Comparison of ENCODE assay signal across 12 mouse cellular contexts in the genomic region with DNA sequence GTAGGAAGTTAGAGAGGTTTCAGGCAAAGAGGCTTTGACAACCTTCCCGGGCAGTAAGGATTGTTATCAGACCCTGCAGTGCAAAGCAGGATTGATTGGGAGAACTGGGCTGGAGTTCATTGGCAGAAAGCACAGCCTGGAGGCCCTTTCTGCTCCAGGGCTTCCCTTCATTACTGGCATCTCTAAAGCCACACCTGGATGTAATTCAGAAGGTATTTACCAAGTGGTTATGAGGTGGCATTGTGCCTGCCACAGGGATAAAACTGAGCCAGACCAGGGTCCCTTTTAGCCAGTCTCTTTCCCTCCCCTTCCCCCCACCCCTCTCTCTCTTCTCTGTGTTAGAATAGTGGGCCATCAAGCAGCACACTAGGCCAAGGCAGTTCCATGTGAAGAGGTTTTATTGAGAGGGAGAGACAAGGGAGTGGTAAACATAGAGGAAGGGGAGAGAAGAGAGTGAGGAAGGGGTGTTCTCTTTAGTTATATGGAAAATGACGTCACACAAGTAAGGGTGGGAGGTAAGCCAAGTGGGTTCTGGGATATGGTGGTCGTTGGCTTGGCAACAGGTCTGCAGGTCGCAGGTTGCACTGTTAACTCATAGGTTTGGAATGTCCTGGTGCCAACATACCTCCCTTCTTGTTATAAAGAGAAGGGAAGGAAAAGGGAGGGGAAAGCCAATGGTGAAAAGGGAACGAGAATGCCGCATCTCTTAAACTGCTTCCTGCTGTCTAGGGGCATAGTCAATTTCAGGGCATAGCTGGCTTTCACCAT.
A peak's percentile ranks its signal among the peaks of the same experiment; 100 is the strongest.
DNase-seq lines count a peak whose midpoint lies in the region; ATAC-seq lines count a peak whose summit lies in the region.
"Had no signal": no experiment of that assay in that cellular context is flagged by ENCODE, and none has a peak within 500 bp of the region (broad histone marks: within the 10 kb centered on the region; RNA-seq: fewer than 3 reads in every experiment).

No protein-coding gene starts in this region.

- peak overlapping the region; percentile 35; the same call in 1 of the 2 replicates for H3K4me3 ChIP-seq in heart, embryonic 10.5 days
- H3K4me3 ChIP-seq in lung, embryonic 15.5 days: no peak overlapping the region
- H3K4me3 ChIP-seq in embryonic facial prominence, embryonic 10.5 days: no peak overlapping the region
- no peak overlapping the region for H3K4me3 ChIP-seq in midbrain, embryonic 13.5 days (replicated peaks)
- H3K4me3 ChIP-seq: heart, adult 2 months had no signal

- no peaks in the 10 kb centered on the region for H3K36me3 ChIP-seq in heart, embryonic 10.5 days
- no peaks in the 10 kb centered on the region for H3K36me3 ChIP-seq in lung, embryonic 15.5 days
- no peaks in the 10 kb centered on the region for H3K36me3 ChIP-seq in embryonic facial prominence, embryonic 10.5 days (replicated peaks)
- H3K36me3 ChIP-seq in midbrain, embryonic 13.5 days: no peaks in the 10 kb centered on the region

- peaks cover 18% of the 10 kb centered on the region for H3K4me1 ChIP-seq in heart, embryonic 10.5 days
- peaks cover 18% of the 10 kb centered on the region for H3K4me1 ChIP-seq in lung, embryonic 15.5 days
- peaks cover 18% of the 10 kb centered on the region for H3K4me1 ChIP-seq in embryonic facial prominence, embryonic 10.5 days
- peaks cover 9% of the 10 kb centered on the region for H3K4me1 ChIP-seq in midbrain, embryonic 13.5 days (replicated peaks)

- H3K27me3 ChIP-seq in heart, embryonic 10.5 days (ENCODE audit: insufficient read depth, poor library complexity, severe bottlenecking): no peaks in the 10 kb centered on the region
- no peaks in the 10 kb centered on the region for H3K27me3 ChIP-seq in lung, embryonic 15.5 days
- no peaks in the 10 kb centered on the region for H3K27me3 ChIP-seq in embryonic facial prominence, embryonic 10.5 days (replicated peaks; ENCODE audit: low read depth, poor library complexity, severe bottlenecking)
- H3K27me3 ChIP-seq in midbrain, embryonic 13.5 days: no peaks in the 10 kb centered on the region

- intact Hi-C loops in heart, postnatal 14 days (cut with DNase I): no loop called here

- ATAC-seq in lung, embryonic 15.5 days (ENCODE audit: borderline replicate concordance, extremely low read depth, low FRiP score, low TSS enrichment): peak; percentile 50; the same call in 1 of the 2 replicates
- 0 out of 2 replicates have a peak, but pooled peaks have one; percentile 34 for ATAC-seq in midbrain, embryonic 13.5 days
- no peak for ATAC-seq in activated CD4-positive, CD25-positive, alpha-beta regulatory T cell, adult 4 months

- no peak for DNase-seq in heart, embryonic 10.5 days (ENCODE audit: low spot score)
- DNase-seq in heart, postnatal 14 days: no peak
- no peak for DNase-seq in lung, postnatal 14 days
- DNase-seq in embryonic facial prominence, embryonic 10.5 days (ENCODE audit: low spot score): no peak
- no peak for DNase-seq in layer of hippocampus, adult 9-10 months (ENCODE audit: low spot score)
- DNase-seq: adrenal gland, postnatal 36 days; cerebellum, adult 11-12 months; heart, adult 2 months; lung, adult 2 months had no signal

- no peaks in the 10 kb centered on the region for H3K9me3 ChIP-seq in heart, embryonic 10.5 days
- no peaks in the 10 kb centered on the region for H3K9me3 ChIP-seq in lung, embryonic 15.5 days
- H3K9me3 ChIP-seq in embryonic facial prominence, embryonic 10.5 days: no peaks in the 10 kb centered on the region
- no peaks in the 10 kb centered on the region for H3K9me3 ChIP-seq in midbrain, embryonic 13.5 days

- H3K4me2 ChIP-seq in lung, embryonic 15.5 days: no peak overlapping the region
- no peak overlapping the region for H3K4me2 ChIP-seq in midbrain, embryonic 13.5 days (replicated peaks)

- peak overlapping the region; percentile 43 for H3K27ac ChIP-seq in heart, embryonic 10.5 days
- H3K27ac ChIP-seq in lung, embryonic 15.5 days: peak overlapping the region; percentile 51
- peak overlapping the region; percentile 37; the same call in 1 of the 2 replicates for H3K27ac ChIP-seq in embryonic facial prominence, embryonic 10.5 days (replicated peaks)
- no peak overlapping the region for H3K27ac ChIP-seq in midbrain, embryonic 13.5 days
- H3K27ac ChIP-seq: heart, adult 2 months had no signal

- WGBS in heart, embryonic 10.5 days: 45% methylated on average over 6 of the region's 6 CpGs
- WGBS in lung, embryonic 15.5 days: 32% methylated on average over 6 of the region's 6 CpGs
- 56% methylated on average over 6 of the region's 6 CpGs for WGBS in embryonic facial prominence, embryonic 10.5 days
- WGBS in midbrain, embryonic 13.5 days: 68% methylated on average over 6 of the region's 6 CpGs

- no peak overlapping the region for H3K9ac ChIP-seq in lung, embryonic 15.5 days
- no peak overlapping the region for H3K9ac ChIP-seq in midbrain, embryonic 13.5 days (replicated peaks)
